In the genomic region with DNA sequence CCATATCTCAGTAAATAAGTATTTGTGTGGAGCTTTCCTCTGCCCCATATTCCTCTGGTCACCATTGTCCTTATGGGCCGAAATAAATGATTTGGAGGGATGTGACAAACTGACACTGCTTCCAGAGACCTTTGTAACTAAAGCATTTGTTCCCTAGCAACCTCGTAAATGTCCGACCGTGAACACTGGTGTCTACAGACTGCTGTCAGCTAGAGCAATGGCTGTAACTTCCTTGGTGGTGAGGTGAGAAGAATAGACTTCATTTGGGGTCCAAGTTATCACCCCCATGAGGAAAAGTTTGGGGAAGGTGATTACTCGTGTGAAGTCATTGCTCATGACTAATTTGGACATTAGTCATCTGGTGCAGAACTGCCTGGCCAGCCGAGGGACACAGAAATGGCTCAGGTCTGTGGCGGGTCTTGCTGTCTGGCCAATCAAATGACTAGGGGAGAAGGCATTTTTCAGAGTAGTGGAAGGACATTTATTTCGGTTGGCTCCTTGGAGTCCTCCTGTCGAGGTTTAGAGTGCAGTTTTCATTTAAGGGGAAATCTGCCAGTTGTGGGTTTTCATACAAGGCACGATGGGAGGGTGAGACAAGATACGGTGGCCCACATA, we compare ENCODE assay signal across 15 mouse cellular contexts.
"Had no signal": no experiment of that assay in that cellular context is flagged by ENCODE, and none has a peak within 500 bp of the region (broad histone marks: within the 10 kb centered on the region; RNA-seq: fewer than 3 reads in every experiment).

No protein-coding gene starts in this region.

- H3K9ac ChIP-seq: limb, embryonic 13.5 days; liver, embryonic 14.5 days; midbrain, embryonic 13.5 days had no signal

- H3K27me3 ChIP-seq: limb, embryonic 13.5 days; midbrain, embryonic 13.5 days had no signal

- H3K36me3 ChIP-seq: limb, embryonic 13.5 days had no signal

- H3K4me2 ChIP-seq: limb, embryonic 13.5 days; midbrain, embryonic 13.5 days had no signal

- H3K9me3 ChIP-seq: limb, embryonic 13.5 days; midbrain, embryonic 13.5 days had no signal

- ATAC-seq: lung, postnatal 0 days; midbrain, embryonic 13.5 days had no signal

- DNase-seq: kidney, adult 11 months; kidney, adult 9 months; kidney, postnatal 36 days; layer of hippocampus, adult 9-11 months; layer of hippocampus, postnatal 36 days; lung, adult 18-20 months; right cerebral cortex, postnatal 4 days; spleen, adult 18-20 months; thymus, adult 2 months; thymus, postnatal 25 days had no signal

- H3K27ac ChIP-seq: kidney, postnatal 0 days; limb, embryonic 13.5 days; liver, embryonic 14.5 days; midbrain, embryonic 13.5 days had no signal

- H3K4me3 ChIP-seq: limb, embryonic 13.5 days; midbrain, embryonic 13.5 days had no signal
